Mouse (Mus musculus) liver, postnatal 0 days (tissue): ENCODE data around the gene Cfd.

Experiments
- CTCF ChIP-seq: sonication (generic); IDR thresholded peaks from 2 replicates; pipeline ENCODE4 v1.5.1; 2016; ENCODE audit warnings: antibody characterized with exemption, low read depth
- EP300 ChIP-seq: IDR thresholded peaks from 2 replicates; pipeline ENCODE4 v1.6.1; 2016; ENCODE audit warnings: antibody characterized with exemption, low read depth, mild to moderate bottlenecking

GRCm38 (mm10) chr10:79914131-79914947 lies 23.7 kb downstream of the Cfd start:
- TF ChIP-seq CTCF = no peak
- peak; percentile 68 for TF ChIP-seq EP300
